Mouse (Mus musculus) testis, adult 2 months (tissue): Measurements from ENCODE around the gene D830030K20Rik.
"Not testable (repeated sequence)": the region's sequence is repeated elsewhere in the genome, so short reads cannot be mapped to it uniquely, and the experiment has no call there.

Source experiments
- CTCF ChIP-seq: fragments of 200-500 bp; IDR thresholded peaks from 2 replicates; pipeline ENCODE4 v1.5.1; 2012; ENCODE audit warnings: low read depth, mild to moderate bottlenecking, inconsistent platforms, low read length, moderate library complexity; ENCODE audit not compliant: control insufficient read depth, insufficient read depth, insufficient replicate concordance
- POLR2A ChIP-seq: fragments of 200-500 bp; IDR thresholded peaks from 2 replicates; pipeline ENCODE4 v1.6.1; 2012; ENCODE audit warnings: low read depth, mild to moderate bottlenecking, inconsistent platforms, low read length, moderate library complexity; ENCODE audit not compliant: control insufficient read depth

GRCm38 (mm10) chr14:3208272-3209152 lies at the start of gene D830030K20Rik:
- not testable (repeated sequence) for TF ChIP-seq CTCF, POLR2A
